Mouse (Mus musculus) megakaryocyte, embryonic 14.5 days (primary cell): ENCODE data around the gene Rrp36.

ENCODE experiments used
- FLI1 ChIP-seq: IDR thresholded peaks from 2 replicates; pipeline ENCODE4 v1.6.1; 2012; ENCODE audit warnings: low read length, inconsistent platforms, mixed read lengths
- GATA1 ChIP-seq: IDR thresholded peaks from 3 replicates; pipeline ENCODE4 v1.6.1; 2012; ENCODE audit warnings: mixed read lengths, low read length, inconsistent platforms, borderline replicate concordance

DNA sequence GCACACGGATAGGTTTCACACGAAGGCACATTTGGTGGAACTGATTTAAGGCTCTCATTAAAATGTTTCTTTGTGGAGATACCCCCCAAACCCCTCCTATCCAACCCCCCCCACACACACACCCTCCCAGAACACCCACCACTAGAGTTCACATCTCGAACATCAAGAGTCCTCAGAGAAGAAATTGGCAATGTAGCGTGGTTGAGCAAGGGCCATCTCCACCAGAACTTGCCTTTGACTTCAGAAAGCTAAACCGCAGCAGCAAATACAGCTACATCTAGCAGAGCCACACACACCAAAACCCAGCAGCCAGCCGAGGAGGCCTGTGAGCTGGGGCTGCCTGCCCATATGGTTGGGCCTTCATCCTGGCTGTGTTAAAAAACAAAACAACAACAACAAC is 46.7 kb downstream of the Rrp36 start:
- TF ChIP-seq FLI1 (no peak), GATA1 (no peak)
